Mouse (Mus musculus): ENCODE results near the gene Pafah1b1.

DNA sequence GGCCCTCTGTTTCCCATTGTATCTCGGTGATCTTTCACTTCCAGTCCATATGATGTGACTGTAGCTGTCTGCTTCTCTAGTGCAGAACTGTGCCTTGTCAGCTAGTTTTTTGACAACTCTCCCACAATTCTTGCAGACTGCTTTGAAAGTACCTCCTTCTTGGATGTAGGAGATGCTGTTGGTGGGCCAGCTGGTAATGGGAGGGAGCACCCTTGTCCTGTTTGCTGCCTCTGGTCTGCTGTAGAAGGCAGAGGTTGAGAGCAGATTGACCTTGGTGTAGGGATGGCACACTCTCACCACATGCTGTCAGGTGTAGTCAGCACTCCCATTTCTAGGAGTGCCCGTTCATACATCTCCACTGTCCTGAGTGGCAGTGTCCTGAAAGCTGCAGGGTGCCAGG lies 55.5 kb downstream of the Pafah1b1 start:
- no peak for TF ChIP-seq POLR2A (IDR thresholded peaks at IDR 0.05; ENCODE audit: control insufficient read depth, low read depth, low read length)
- TF ChIP-seq CTCF (IDR thresholded peaks at IDR 0.05; ENCODE audit: control insufficient read depth, insufficient read depth, insufficient replicate concordance, low read depth, low read length): no peak

Data from testis, adult 2 months (tissue).